ENCODE assay signal across 25 mouse cellular contexts in genomic region chr6:71396761-71397160, GRCm38 (mm10). TPM values are rescaled to one million over a fixed set of nuclear protein-coding genes. Genes with fewer than 3 reads are reported as not detected.
A peak's percentile ranks its signal among the peaks of the same experiment; 100 is the strongest.
DNase-seq lines count a peak whose midpoint lies in the region; ATAC-seq and TF ChIP-seq lines count a peak whose summit lies in the region.
"Had no signal": no experiment of that assay in that cellular context is flagged by ENCODE, and none has a peak within 500 bp of the region (broad histone marks: within the 10 kb centered on the region; RNA-seq: fewer than 3 reads in every experiment).

No protein-coding gene starts in this region.

- H3K9ac ChIP-seq in lung, postnatal 0 days (replicated peaks; ENCODE audit: low read depth) = no peak overlapping the region
- H3K9ac ChIP-seq: embryonic facial prominence, embryonic 15.5 days; heart, embryonic 15.5 days; hindbrain, embryonic 13.5 days had no signal

- no peak for TF ChIP-seq CTCF in lung, postnatal 0 days (IDR thresholded peaks at IDR 0.05)

- H3K4me2 ChIP-seq in lung, postnatal 0 days (replicated peaks; ENCODE audit: low read depth, low read length) = no peak overlapping the region
- H3K4me2 ChIP-seq: embryonic facial prominence, embryonic 15.5 days; heart, embryonic 11.5 days; heart, embryonic 15.5 days; hindbrain, embryonic 13.5 days had no signal

- H3K36me3 ChIP-seq in lung, postnatal 0 days (ENCODE audit: insufficient read depth, low read length) = peaks cover 5% of the 10 kb centered on the region; the same call in 1 of the 2 replicates
- H3K36me3 ChIP-seq in midbrain, embryonic 10.5 days = peaks cover 52% of the 10 kb centered on the region

- H3K27me3 ChIP-seq in lung, postnatal 0 days (replicated peaks; ENCODE audit: insufficient read depth, low read length) = no peaks in the 10 kb centered on the region
- no peaks in the 10 kb centered on the region for H3K27me3 ChIP-seq in midbrain, embryonic 10.5 days (ENCODE audit: low read depth, poor library complexity, severe bottlenecking)
- H3K27me3 ChIP-seq: embryonic facial prominence, embryonic 15.5 days; heart, embryonic 15.5 days; hindbrain, embryonic 13.5 days had no signal

- peak; percentile 30 for DNase-seq in cerebellum, adult 8-10 months
- no peak for DNase-seq in cerebellum, adult 11 months
- DNase-seq in cerebellum, adult 9-10 months = peak; percentile 74
- DNase-seq in cerebellum, postnatal 25 days = peak; percentile 54 to 57
- DNase-seq in thymus, postnatal 25 days = peak; percentile 52
- no peak for DNase-seq in lung, postnatal 0 days (ENCODE audit: low spot score)
- no peak for DNase-seq in midbrain, embryonic 10.5 days (ENCODE audit: low spot score)
- DNase-seq: adrenal gland, adult 8-10 months; adrenal gland, postnatal 36 days; embryo, embryonic 11 days; gastrocnemius, postnatal 36 days; heart, adult 2 months; heart, postnatal 14 days; kidney, adult 2 months had no signal

- no peak for ATAC-seq in lung, postnatal 0 days
- ATAC-seq: forebrain, embryonic 14.5 days; hindbrain, postnatal 0 days had no signal

- H3K9me3 ChIP-seq in lung, postnatal 0 days (ENCODE audit: low read length) = no peaks in the 10 kb centered on the region
- H3K9me3 ChIP-seq in midbrain, embryonic 10.5 days (replicated peaks) = no peaks in the 10 kb centered on the region
- H3K9me3 ChIP-seq: embryonic facial prominence, embryonic 15.5 days; forebrain, embryonic 10.5 days; heart, embryonic 15.5 days; hindbrain, embryonic 13.5 days had no signal

- WGBS in lung, postnatal 0 days = 90% methylated on average over 6 of the region's 6 CpGs
- 92% methylated on average over 6 of the region's 6 CpGs for WGBS in midbrain, embryonic 10.5 days

- H3K27ac ChIP-seq in lung, postnatal 0 days (ENCODE audit: low read length) = no peak overlapping the region
- no peak overlapping the region for H3K27ac ChIP-seq in midbrain, embryonic 10.5 days (replicated peaks)
- H3K27ac ChIP-seq: embryonic facial prominence, embryonic 15.5 days; forebrain, embryonic 10.5 days; heart, adult 2 months; heart, embryonic 15.5 days; hindbrain, embryonic 13.5 days; hindbrain, postnatal 0 days had no signal

- no peak overlapping the region for H3K4me3 ChIP-seq in lung, postnatal 0 days (ENCODE audit: low read depth, low read length)
- no peak overlapping the region for H3K4me3 ChIP-seq in midbrain, embryonic 10.5 days
- H3K4me3 ChIP-seq: embryonic facial prominence, embryonic 15.5 days; erythroblast, embryonic 14.5 days; forebrain, embryonic 10.5 days; heart, adult 2 months; heart, embryonic 15.5 days; hindbrain, embryonic 13.5 days had no signal

- TF ChIP-seq EP300 in lung, postnatal 0 days (IDR thresholded peaks at IDR 0.05) = no peak

- no peaks in the 10 kb centered on the region for H3K4me1 ChIP-seq in lung, postnatal 0 days (ENCODE audit: insufficient read depth, low read depth, low read length)
- no peaks in the 10 kb centered on the region for H3K4me1 ChIP-seq in midbrain, embryonic 10.5 days
- H3K4me1 ChIP-seq: embryonic facial prominence, embryonic 15.5 days; forebrain, embryonic 10.5 days; hindbrain, embryonic 13.5 days had no signal

RNA-seq across cellular contexts. Expression of gene Cd8a, which starts 23.5 kb away (rescaled TPM):
- polyA plus RNA-seq in lung, postnatal 0 days (2015; fragmentation: Nextera tagmentation; extraction: Ambion mirVana) = 0.10 TPM in 1 of 2 replicates, not detected in the other
- polyA plus RNA-seq in midbrain, embryonic 10.5 days (2016; fragmentation: Nextera tagmentation; extraction: Ambion mirVana) = not detected in 2 replicates
- polyA plus RNA-seq: brain, embryonic 14.5 days; embryonic facial prominence, embryonic 11.5 days; embryonic facial prominence, embryonic 15.5 days; erythroblast, embryonic 14.5 days; forebrain, embryonic 10.5 days; forebrain, embryonic 14.5 days; heart, embryonic 15.5 days; hindbrain, embryonic 13.5 days; hindbrain, postnatal 0 days; intestine, embryonic 14.5 days had no signal

RNA-seq across cellular contexts. Expression of gene Rmnd5a, which starts 43.7 kb away (rescaled TPM):
- 12.5 and 13.0 TPM in 2 replicates for polyA plus RNA-seq in lung, postnatal 0 days (2015; fragmentation: Nextera tagmentation; extraction: Ambion mirVana)
- polyA plus RNA-seq in midbrain, embryonic 10.5 days (2016; fragmentation: Nextera tagmentation; extraction: Ambion mirVana) = 8.4 and 9.2 TPM in 2 replicates

Comparison
In these comparisons a context has a peak if more than half of its experiments do, and no peak if none do; other contexts are left out.
1. DNase-seq: peak in cerebellum, adult 8-10 months (single experiment), cerebellum, adult 9-10 months (single experiment), cerebellum, postnatal 25 days (2 of 2) and thymus, postnatal 25 days (single experiment); none in cerebellum, adult 11 months (single experiment), lung, postnatal 0 days (single experiment) and midbrain, embryonic 10.5 days (single experiment).